Mouse (Mus musculus) bone marrow, adult 2 months (tissue): ENCODE measurements at regions not wholly inside any gene's neighbourhood (a gene's known extent, or its start where the extent isn't known, plus 50 kb on each side); places are given as distances from the start of the nearest gene placed in this dataset.

ENCODE experiments used
- CTCF ChIP-seq: fragments of 200-500 bp; IDR thresholded peaks from 2 replicates; pipeline ENCODE4 v1.5.1; 2011; ENCODE audit warnings: low read length, control low read depth; ENCODE audit not compliant: control insufficient read depth, insufficient read depth
- POLR2A ChIP-seq: fragments of 200-500 bp; IDR thresholded peaks from 2 replicates; pipeline ENCODE4 v1.6.1; 2011; ENCODE audit warnings: low read depth, mild to moderate bottlenecking, control low read depth, low read length, borderline replicate concordance; ENCODE audit not compliant: control insufficient read depth

DNA sequence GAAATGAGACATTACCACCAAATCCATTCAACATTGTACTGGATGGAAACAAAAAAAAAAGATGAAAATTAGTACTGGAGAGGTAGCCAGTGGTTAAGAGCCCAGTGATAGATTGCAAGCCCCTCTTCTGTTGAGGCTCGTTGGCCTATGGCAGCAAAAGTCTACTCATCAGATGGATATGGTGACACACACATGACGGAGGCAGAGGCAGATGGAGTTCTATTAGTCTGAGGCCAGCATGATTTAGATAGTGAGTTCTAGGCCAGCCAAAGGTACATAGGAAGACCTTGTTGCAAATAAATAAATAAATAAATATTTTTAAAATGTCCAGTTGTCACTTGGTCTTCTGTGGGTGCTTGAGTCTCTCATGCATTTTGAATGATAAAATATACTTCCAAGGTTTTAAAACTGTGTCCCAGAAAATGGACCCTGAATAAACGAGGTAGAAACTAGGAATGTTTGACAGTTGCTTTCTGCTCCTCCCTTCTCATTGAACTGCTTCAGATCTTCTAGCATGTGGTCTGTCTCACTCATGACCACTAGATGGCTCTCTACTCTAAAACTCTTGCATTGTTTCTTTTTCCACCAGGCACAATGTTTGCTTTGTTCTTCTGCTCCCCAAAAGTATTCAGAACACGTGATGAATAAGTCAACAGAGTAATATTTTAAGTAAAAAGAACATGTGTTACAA lies 286.4 kb upstream of the Myo3a start:
- no peak for TF ChIP-seq CTCF
- TF ChIP-seq POLR2A: no peak
